Mouse (Mus musculus) midbrain, postnatal 0 days (tissue): ENCODE data around the gene Ppp2r3d. TPM values are rescaled to one million over a fixed set of nuclear protein-coding genes. Genes with fewer than 3 reads are reported as not detected.

Source experiments
- ATAC-seq: fragments of 200-750 bp; cut with Nextera tagmentation; 2 replicates; pipeline ENCODE4 v1.8.0; 2017; ENCODE audit warnings: moderate number of reproducible peaks, mild to moderate bottlenecking, moderate TSS enrichment, moderate library complexity; ENCODE audit not compliant: low FRiP score
- DNase-seq: peaks from one replicate; pipeline ENCODE4 v3.0.0-alpha.2; 2015; ENCODE audit warnings: low spot score
- H3K27ac ChIP-seq: fragments of 300-500 bp; sonication (generic); 2 replicates; pipeline ENCODE4 v1.5.1; 2014; ENCODE audit warnings: low read depth, mild to moderate bottlenecking, low read length, mixed read lengths
- H3K27me3 ChIP-seq: fragments of 300-500 bp; sonication (generic); 2 replicates; pipeline ENCODE4 v1.6.1; 2014; ENCODE audit warnings: low read length, control low read depth, mixed read lengths; ENCODE audit not compliant: insufficient read depth
- H3K36me3 ChIP-seq: fragments of 300-500 bp; sonication (generic); 2 replicates; pipeline ENCODE4 v1.6.1; 2014; ENCODE audit warnings: low read length, control low read depth, mixed read lengths; ENCODE audit not compliant: insufficient read depth
- H3K4me1 ChIP-seq: fragments of 300-500 bp; sonication (generic); 2 replicates; pipeline ENCODE4 v1.6.1; 2014; ENCODE audit warnings: mild to moderate bottlenecking, control low read depth, antibody characterized with exemption, low read length, mixed read lengths; ENCODE audit not compliant: insufficient read depth
- H3K4me2 ChIP-seq: fragments of 300-500 bp; sonication (generic); 2 replicates; pipeline ENCODE4 v1.6.1; 2014; ENCODE audit warnings: low read depth, mild to moderate bottlenecking, low read length, mixed read lengths; ENCODE audit not compliant: poor library complexity, severe bottlenecking
- H3K4me3 ChIP-seq: fragments of 300-500 bp; sonication (generic); 2 replicates; pipeline ENCODE4 v1.5.1; 2014; ENCODE audit warnings: low read depth, mild to moderate bottlenecking, low read length, moderate library complexity
- H3K9ac ChIP-seq: fragments of 300-500 bp; sonication (generic); replicated peaks from 2 replicates; pipeline ENCODE4 v1.6.1; 2014; ENCODE audit warnings: mild to moderate bottlenecking, low read length, moderate library complexity, mixed read lengths; ENCODE audit not compliant: poor library complexity, severe bottlenecking
- H3K9me3 ChIP-seq: fragments of 300-500 bp; sonication (generic); 2 replicates; pipeline ENCODE4 v1.6.1; 2016; ENCODE audit warnings: low read length, control low read depth
- CTCF ChIP-seq: IDR thresholded peaks from 2 replicates; pipeline ENCODE4 v1.5.1; 2016; ENCODE audit warnings: antibody characterized with exemption, mild to moderate bottlenecking
- WGBS: fragments of 180-500 bp; shearing (Covaris S2); extraction: QIAGEN DNeasy Blood & Tissue Kit; methylation state at CpG from one replicate; pipeline ENCODE4 v1.1.7; 2014; 5-methylcytosine and 5-hydroxymethylcytosine counted together
- polyA plus RNA-seq: library from polyadenylated mRNA; unstranded; fragments of >200 nt; fragmentation: Nextera tagmentation; extraction: Ambion mirVana; gene quantifications from 2 replicates; pipeline ENCODE4 v1.2.1, GENCODE M21; 2015
- total RNA-seq: library from RNA; depleted of rRNA; stranded (reverse); fragments of >200 nt; gene quantifications from 2 replicates; pipeline ENCODE4 v1.2.3, GENCODE M21; 2014

Ppp2r3d gene
- total and polyA plus RNA-seq, 2 experiments from 2014 or later = 114 to 151 TPM

- H3K4me1 ChIP-seq = no peaks in the 10 kb centered on the region
- no peaks in the 10 kb centered on the region for H3K27me3 ChIP-seq
- ATAC-seq = peak; percentile 39
- DNase-seq = peak; percentile 1
- H3K36me3 ChIP-seq = peaks cover 23% of the 10 kb centered on the region
- no peak overlapping the region for H3K4me2 ChIP-seq
- no peak for TF ChIP-seq CTCF
- no peak overlapping the region for H3K27ac ChIP-seq
- 97% methylated on average over 22 of the region's 22 CpGs for WGBS
- H3K9ac ChIP-seq = no peak overlapping the region
- H3K4me3 ChIP-seq = no peak overlapping the region
- peaks cover 9% of the 10 kb centered on the region; the same call in 1 of the 2 replicates for H3K9me3 ChIP-seq
These were observed 37.9 kb downstream of the Ppp2r3d start for GRCm38 (mm10) chr9:124438686-124439346.

GRCm38 (mm10) chr9:124425411-124425885 lies 51.2 kb downstream of the Ppp2r3d start:
- H3K27me3 ChIP-seq = no peaks in the 10 kb centered on the region
- H3K4me2 ChIP-seq = peak overlapping the region; percentile 53
- H3K27ac ChIP-seq = peak overlapping the region; percentile 95
- peak; percentile 97 for DNase-seq
- WGBS = under 1% methylated on average over 41 of the region's 47 CpGs
- H3K4me1 ChIP-seq = no peaks in the 10 kb centered on the region
- no peak for TF ChIP-seq CTCF
- no peaks in the 10 kb centered on the region for H3K36me3 ChIP-seq
- H3K9ac ChIP-seq = peak overlapping the region; percentile 66
- no peaks in the 10 kb centered on the region for H3K9me3 ChIP-seq
- H3K4me3 ChIP-seq = peak overlapping the region; percentile 70
- peak; percentile 51 for ATAC-seq

GRCm38 (mm10) chr9:124424542-124425410 lies 51.9 kb downstream of the Ppp2r3d start:
- Histone ChIP-seq H3K4me1 (no peaks in the 10 kb centered on the region), H3K4me3 (peak overlapping the region; percentile 70), H3K36me3 (no peaks in the 10 kb centered on the region), H3K27me3 (no peaks in the 10 kb centered on the region), H3K27ac (peak overlapping the region; percentile 95), H3K9ac (peak overlapping the region; percentile 66), H3K9me3 (no peaks in the 10 kb centered on the region), H3K4me2 (peak overlapping the region; percentile 53)
- DNase-seq (peak; percentile 100), ATAC-seq (peak; percentile 85)
- TF ChIP-seq CTCF = no peak
- WGBS = under 1% methylated on average over 48 of the region's 48 CpGs

GRCm38 (mm10) chr9:124424292-124424541 lies 52.5 kb downstream of the Ppp2r3d start:
- ATAC-seq (peak; percentile 21), DNase-seq (no peak)
- TF ChIP-seq CTCF = no peak
- Histone ChIP-seq H3K9me3 (no peaks in the 10 kb centered on the region), H3K4me1 (no peaks in the 10 kb centered on the region), H3K36me3 (no peaks in the 10 kb centered on the region), H3K27ac (peak overlapping the region; percentile 95), H3K4me2 (peak overlapping the region; percentile 66), H3K9ac (peak overlapping the region; percentile 73), H3K4me3 (peak overlapping the region; percentile 70), H3K27me3 (no peaks in the 10 kb centered on the region)
- under 1% methylated on average over 26 of the region's 27 CpGs for WGBS

GRCm38 (mm10) chr9:124423552-124424291 lies 53.0 kb downstream of the Ppp2r3d start:
- peak; percentile 98 for DNase-seq
- no peaks in the 10 kb centered on the region for H3K36me3 ChIP-seq
- no peak for TF ChIP-seq CTCF
- under 1% methylated on average over 74 of the region's 74 CpGs for WGBS
- no peaks in the 10 kb centered on the region for H3K9me3 ChIP-seq
- peak; percentile 73 for ATAC-seq
- H3K27ac ChIP-seq = peak overlapping the region; percentile 95
- no peaks in the 10 kb centered on the region for H3K27me3 ChIP-seq
- H3K4me1 ChIP-seq = no peaks in the 10 kb centered on the region
- peak overlapping the region; percentile 66 for H3K4me2 ChIP-seq
- peak overlapping the region; percentile 73 for H3K9ac ChIP-seq
- peak overlapping the region; percentile 70 for H3K4me3 ChIP-seq
